Mouse (Mus musculus): ENCODE data around the gene Olfml2a.

Gene Olfml2a

GRCm38 (mm10) chr2:38931851-38932667, at the start of gene Olfml2a:
Gene Olfml2a, plus strand, starts transcription at chr2:38931978.
- peak; percentile 36 for DNase-seq

GRCm38 (mm10) chr2:38902866-38903265, 28.9 kb upstream of the Olfml2a start:
- DNase-seq = no peak

GRCm38 (mm10) chr2:38904290-38904689, 27.5 kb upstream of the Olfml2a start:
- DNase-seq = no peak

GRCm38 (mm10) chr2:38906097-38906496, 25.7 kb upstream of the Olfml2a start:
- no peak for DNase-seq

GRCm38 (mm10) chr2:38908604-38909003, 23.2 kb upstream of the Olfml2a start:
- DNase-seq = no peak

GRCm38 (mm10) chr2:38914517-38914916, 17.3 kb upstream of the Olfml2a start:
- DNase-seq = no peak

- DNase-seq = no peak
These were observed 16.8 kb upstream of the Olfml2a start for GRCm38 (mm10) chr2:38914965-38915364.

- DNase-seq = no peak
These were observed 14.7 kb upstream of the Olfml2a start for GRCm38 (mm10) chr2:38916947-38917691.

GRCm38 (mm10) chr2:38921374-38921773, 10.4 kb upstream of the Olfml2a start:
- no peak for DNase-seq

- no peak for DNase-seq
These were observed 8.3 kb upstream of the Olfml2a start for GRCm38 (mm10) chr2:38923471-38923870.

GRCm38 (mm10) chr2:38923911-38924310, 7.9 kb upstream of the Olfml2a start:
- DNase-seq = no peak

GRCm38 (mm10) chr2:38924571-38924970, 7.2 kb upstream of the Olfml2a start:
- no peak for DNase-seq

- peak; percentile 61 for DNase-seq
These were observed 6.4 kb upstream of the Olfml2a start for GRCm38 (mm10) chr2:38925171-38926080.

- peak; percentile 92 for DNase-seq
These were observed 5.5 kb upstream of the Olfml2a start for GRCm38 (mm10) chr2:38926145-38926891.

GRCm38 (mm10) chr2:38927115-38927979, 4.4 kb upstream of the Olfml2a start, which contains the start of gene Nr6a1:
Gene Nr6a1, minus strand, starts transcription at chr2:38927688.
- peak; percentile 54 for DNase-seq

GRCm38 (mm10) chr2:38930269-38930668, 1.5 kb upstream of the Olfml2a start:
- DNase-seq = no peak

- DNase-seq = no peak
These were observed 2.2 kb downstream of the Olfml2a start for GRCm38 (mm10) chr2:38933931-38934330.

GRCm38 (mm10) chr2:38934936-38935335, 3.2 kb downstream of the Olfml2a start:
- DNase-seq = no peak

GRCm38 (mm10) chr2:38936721-38937378, 5.1 kb downstream of the Olfml2a start:
- no peak for DNase-seq

GRCm38 (mm10) chr2:38937396-38937795, 5.6 kb downstream of the Olfml2a start:
- DNase-seq = no peak

GRCm38 (mm10) chr2:38938007-38938406, 6.2 kb downstream of the Olfml2a start:
- no peak for DNase-seq

Measured in cerebellum, adult 11-12 months (tissue).